Mouse (Mus musculus) intestine, embryonic 14.5 days (tissue): Measurements from ENCODE around the gene Spag16. TPM values are rescaled to one million over a fixed set of nuclear protein-coding genes. Genes with fewer than 3 reads are reported as not detected.
A peak's percentile ranks its signal among the peaks of the same experiment; 100 is the strongest.

Experiments
- ATAC-seq: fragments of 200-750 bp; cut with Nextera tagmentation; replicated peaks from 2 replicates; pipeline ENCODE4 v1.8.0; 2017; ENCODE audit warnings: low read depth, moderate number of reproducible peaks, moderate TSS enrichment, moderate library complexity; ENCODE audit not compliant: low FRiP score, low TSS enrichment
- DNase-seq: peaks from one replicate; pipeline ENCODE4 v3.0.0-alpha.2; 2018; ENCODE audit warnings: low spot score
- H3K27ac ChIP-seq: fragments of 300-500 bp; sonication (generic); 2 replicates; pipeline ENCODE4 v1.5.1; 2014; ENCODE audit warnings: low read depth, mild to moderate bottlenecking, control low read depth
- H3K27me3 ChIP-seq: fragments of 300-500 bp; sonication (generic); replicated peaks from 2 replicates; pipeline ENCODE4 v1.6.1; 2014; ENCODE audit warnings: low read length, control low read depth; ENCODE audit not compliant: control insufficient read depth, insufficient read depth
- H3K36me3 ChIP-seq: fragments of 300-500 bp; sonication (generic); 2 replicates; pipeline ENCODE4 v1.6.1; 2014; ENCODE audit warnings: low read length, control low read depth; ENCODE audit not compliant: control insufficient read depth, insufficient read depth
- H3K4me1 ChIP-seq: fragments of 300-500 bp; sonication (generic); replicated peaks from 2 replicates; pipeline ENCODE4 v1.6.1; 2014; ENCODE audit warnings: low read length, control low read depth, mixed read lengths; ENCODE audit not compliant: control insufficient read depth, insufficient read depth
- H3K4me2 ChIP-seq: fragments of 300-500 bp; sonication (generic); 2 replicates; pipeline ENCODE4 v1.6.1; 2014; ENCODE audit warnings: low read length
- H3K4me3 ChIP-seq: fragments of 300-500 bp; sonication (generic); 2 replicates; pipeline ENCODE4 v1.5.1; 2014; ENCODE audit warnings: low read depth, low read length, control low read depth, mixed read lengths
- H3K9ac ChIP-seq: fragments of 300-500 bp; sonication (generic); 2 replicates; pipeline ENCODE4 v1.6.1; 2014; ENCODE audit warnings: mild to moderate bottlenecking, low read length
- H3K9me3 ChIP-seq: fragments of 300-500 bp; sonication (generic); 2 replicates; pipeline ENCODE4 v1.6.1; 2016; ENCODE audit warnings: low read length, control low read depth; ENCODE audit not compliant: control insufficient read depth
- WGBS: fragments of 180-500 bp; shearing (Covaris S2); extraction: QIAGEN DNeasy Blood & Tissue Kit; methylation state at CpG from one replicate; pipeline ENCODE4 v1.1.7; 2014; 5-methylcytosine and 5-hydroxymethylcytosine counted together
- polyA plus RNA-seq: library from polyadenylated mRNA; unstranded; fragments of >200 nt; fragmentation: Nextera tagmentation; extraction: Ambion mirVana; gene quantifications from 2 replicates; pipeline ENCODE4 v1.2.1, GENCODE M21; 2014

Gene Spag16
- polyA plus RNA-seq, 1 experiment from 2014 or later = 0.28 TPM

DNA sequence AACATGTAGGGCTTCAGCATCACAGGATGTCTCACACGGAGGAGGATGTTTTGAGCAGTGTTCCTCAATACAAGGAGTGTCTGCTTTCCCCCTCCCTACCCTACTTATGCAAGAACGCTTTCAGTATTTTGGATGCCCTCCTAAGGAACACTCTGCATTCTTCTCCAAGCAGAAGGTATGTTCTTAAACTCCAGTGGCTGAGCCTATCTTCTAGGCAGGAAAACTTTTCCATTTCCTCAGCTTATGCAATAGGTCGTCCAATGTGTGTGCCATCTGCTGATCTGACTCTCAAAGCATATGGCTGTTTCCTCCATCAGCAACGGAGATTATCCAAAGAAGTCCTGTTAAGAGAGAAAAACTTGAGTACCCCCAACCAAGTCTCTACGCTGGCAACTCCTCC lies 873.5 kb downstream of the Spag16 start:
- no peak overlapping the region for H3K4me2 ChIP-seq
- H3K4me1 ChIP-seq = no peaks in the 10 kb centered on the region
- no peaks in the 10 kb centered on the region for H3K9me3 ChIP-seq
- no peaks in the 10 kb centered on the region for H3K36me3 ChIP-seq
- H3K27ac ChIP-seq = no peak overlapping the region
- H3K9ac ChIP-seq = no peak overlapping the region
- no peak overlapping the region for H3K4me3 ChIP-seq
- 80% methylated on average over 5 of the region's 5 CpGs for WGBS
- no peak for ATAC-seq
- no peak for DNase-seq
- H3K27me3 ChIP-seq = no peaks in the 10 kb centered on the region

DNA sequence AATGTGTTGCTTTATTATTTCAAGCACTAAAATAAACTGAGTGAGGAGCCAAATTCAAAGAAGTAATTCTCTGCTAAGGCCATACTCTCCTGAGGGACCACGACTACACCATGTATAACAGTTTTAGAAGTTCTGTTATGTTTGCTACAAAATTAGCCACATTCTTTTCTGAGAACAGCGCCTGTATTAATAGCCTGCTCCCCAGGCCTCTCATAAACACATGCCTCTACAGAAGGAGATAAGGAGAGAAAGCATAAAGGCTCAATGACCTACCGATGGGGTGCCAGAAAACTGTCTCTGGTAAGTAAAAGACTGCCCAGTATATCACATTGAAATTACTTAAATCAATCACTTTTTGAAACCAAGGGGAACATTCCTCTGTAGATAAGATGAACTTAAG lies 877.2 kb downstream of the Spag16 start:
- Histone ChIP-seq H3K9me3 (no peaks in the 10 kb centered on the region), H3K4me2 (no peak overlapping the region), H3K9ac (no peak overlapping the region), H3K27me3 (no peaks in the 10 kb centered on the region), H3K4me1 (no peaks in the 10 kb centered on the region), H3K36me3 (no peaks in the 10 kb centered on the region), H3K27ac (no peak overlapping the region), H3K4me3 (no peak overlapping the region)
- DNase-seq = no peak
- WGBS = 48% methylated on average over 3 of the region's 3 CpGs
- ATAC-seq = no peak

DNA sequence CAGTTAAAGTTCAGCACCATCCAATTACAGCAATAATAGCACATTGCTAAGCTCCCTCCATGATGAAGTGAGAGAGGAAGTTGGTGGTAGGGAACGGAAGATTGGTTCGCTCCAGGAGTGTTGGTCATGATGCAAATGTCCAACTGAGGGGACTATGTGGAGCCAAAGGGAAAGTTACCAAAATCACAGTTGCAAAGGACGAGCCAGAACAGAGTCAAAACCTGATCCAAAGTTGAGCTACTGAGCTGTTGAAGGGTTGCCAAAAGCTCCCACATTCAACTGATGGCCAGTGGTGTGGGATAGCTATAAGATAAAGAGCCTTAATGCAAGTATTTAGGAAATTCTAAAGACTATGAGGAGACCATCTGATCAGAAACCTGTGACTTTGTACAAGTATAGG lies 879.1 kb downstream of the Spag16 start:
- H3K4me2 ChIP-seq = no peak overlapping the region
- no peaks in the 10 kb centered on the region for H3K27me3 ChIP-seq
- H3K4me3 ChIP-seq = no peak overlapping the region
- DNase-seq (no peak), ATAC-seq (no peak)
- no peak overlapping the region for H3K27ac ChIP-seq
- H3K9ac ChIP-seq = no peak overlapping the region
- H3K36me3 ChIP-seq = no peaks in the 10 kb centered on the region
- H3K4me1 ChIP-seq = no peaks in the 10 kb centered on the region
- H3K9me3 ChIP-seq = no peaks in the 10 kb centered on the region
- WGBS = 84% methylated on average over 3 of the region's 3 CpGs

DNA sequence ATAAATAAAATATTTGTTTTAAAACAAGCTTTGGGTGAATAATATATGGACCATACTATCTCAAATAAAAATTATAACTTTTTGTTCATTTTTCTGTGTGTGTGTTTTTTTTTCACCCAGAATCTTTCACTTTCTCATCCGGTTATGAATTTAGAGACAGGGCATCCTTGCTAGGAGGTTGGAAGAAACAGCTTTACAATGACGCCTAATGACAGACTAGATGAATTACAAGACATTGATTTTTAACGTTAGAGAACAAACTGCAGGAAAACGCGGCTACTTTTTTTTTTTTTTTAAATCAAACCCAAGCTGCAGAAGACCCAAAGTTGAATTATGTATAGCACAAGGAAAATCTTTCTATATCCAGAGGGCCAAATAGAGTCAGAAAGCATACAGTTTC lies 898.3 kb downstream of the Spag16 start:
- Histone ChIP-seq H3K4me2 (no peak overlapping the region), H3K4me3 (no peak overlapping the region), H3K27me3 (no peaks in the 10 kb centered on the region), H3K27ac (no peak overlapping the region), H3K9ac (no peak overlapping the region), H3K36me3 (no peaks in the 10 kb centered on the region), H3K9me3 (no peaks in the 10 kb centered on the region), H3K4me1 (no peaks in the 10 kb centered on the region)
- WGBS = 60% methylated on average over 5 of the region's 5 CpGs
- DNase-seq = no peak
- ATAC-seq = no peak

DNA sequence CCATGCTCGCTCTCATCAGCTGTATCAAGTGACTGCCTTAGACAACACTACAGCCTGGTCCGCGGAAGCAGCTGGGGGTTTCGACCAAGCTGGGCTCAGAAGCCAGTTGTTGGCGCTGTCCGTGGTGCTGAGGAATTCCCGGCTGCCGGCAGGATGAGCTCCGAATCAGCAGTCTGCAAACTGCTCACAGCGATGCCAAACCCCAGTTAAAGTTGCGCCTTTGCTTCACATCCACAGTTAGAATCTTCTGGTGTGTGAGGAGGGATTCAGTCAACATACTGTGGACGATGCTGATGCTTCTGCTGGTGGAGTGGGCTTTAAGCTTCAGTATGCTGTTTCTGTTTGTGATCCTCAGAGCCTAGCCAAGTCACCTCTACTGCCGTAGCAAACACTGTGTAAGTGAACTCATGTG lies 898.9 kb downstream of the Spag16 start, which contains the start of gene Vwc2l:
Vwc2l (plus strand) TSS at position 61 of the 412 bp plus-strand sequence.
- Histone ChIP-seq H3K4me1 (no peaks in the 10 kb centered on the region), H3K9me3 (no peaks in the 10 kb centered on the region), H3K4me3 (no peak within 1 kb of the TSS), H3K9ac (no peak within 1 kb of the TSS), H3K27me3 (no peaks in the 10 kb centered on the region), H3K36me3 (no peaks in the 10 kb centered on the region), H3K27ac (no peak within 1 kb of the TSS), H3K4me2 (no peak within 1 kb of the TSS)
- peak; percentile 97 for DNase-seq
- no peak for ATAC-seq
- 8% methylated on average over 13 of the region's 13 CpGs for WGBS

Other genes starting within 250 kb of the Spag16 start
- 4.3 TPM in 2 replicates for gene Ikzf2, start 139.7 kb upstream of the Spag16 start, polyA plus RNA-seq